Mouse (Mus musculus) gonadal fat pad, adult 2 months (tissue): ENCODE data around the gene Gm9821. TPM values are rescaled to one million over a fixed set of nuclear protein-coding genes. Genes with fewer than 3 reads are reported as not detected.

ENCODE experiments used
- DNase-seq: peaks from one replicate; pipeline ENCODE4 v3.0.0-alpha.2; 2012; ENCODE audit warnings: low read depth
- polyA plus RNA-seq: library from polyadenylated mRNA; depleted of rRNA; stranded (reverse); fragments of >200 nt; gene quantifications from 2 replicates; pipeline ENCODE4 v1.2.3, GENCODE M21; 2012; rRNA removed

Gm9821 gene
- polyA plus RNA-seq, 1 experiment, result 0.05 TPM

DNA sequence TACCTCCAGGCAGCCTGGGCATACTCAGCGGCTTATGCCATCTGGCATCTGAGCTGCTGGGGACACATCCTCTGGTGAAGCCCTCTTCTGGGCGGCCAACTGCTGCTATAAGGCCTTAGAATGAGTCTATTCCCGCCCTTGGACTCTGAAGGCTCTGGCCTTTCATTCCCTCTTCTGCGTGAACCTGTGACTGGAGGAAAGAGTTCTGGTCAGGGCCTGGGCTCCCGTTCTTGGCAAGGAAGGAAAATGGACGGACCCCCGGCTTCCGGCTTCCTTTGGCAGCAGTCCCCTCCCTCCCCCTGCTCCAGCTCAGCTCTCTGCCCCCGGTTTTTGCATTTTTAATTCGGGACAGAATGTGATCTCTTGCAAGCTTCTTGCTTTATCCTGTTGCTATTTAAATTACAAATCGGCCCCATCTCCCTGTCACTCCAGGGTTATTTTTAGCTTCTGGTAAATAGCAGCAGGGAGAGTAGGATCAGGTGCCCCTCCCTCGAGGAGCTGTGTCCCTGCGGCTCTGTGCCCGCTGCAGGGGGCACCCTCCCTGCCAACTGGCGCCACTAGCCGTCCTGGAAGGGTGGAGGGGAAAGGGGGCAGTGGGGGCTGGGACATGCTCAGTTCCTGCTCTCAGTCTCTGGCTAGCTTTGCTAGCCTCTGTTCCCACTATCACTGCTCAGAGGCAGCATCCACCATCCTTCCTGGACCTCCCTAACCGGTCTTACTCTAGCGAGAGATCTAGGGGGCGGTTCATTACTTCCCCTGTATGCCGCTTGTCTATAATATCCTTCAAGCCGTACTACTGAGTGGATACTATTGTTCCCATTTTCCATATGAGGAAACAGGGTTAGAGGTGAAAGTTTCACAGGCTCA lies 26.0 kb downstream of the Gm9821 start:
- no peak for DNase-seq

DNA sequence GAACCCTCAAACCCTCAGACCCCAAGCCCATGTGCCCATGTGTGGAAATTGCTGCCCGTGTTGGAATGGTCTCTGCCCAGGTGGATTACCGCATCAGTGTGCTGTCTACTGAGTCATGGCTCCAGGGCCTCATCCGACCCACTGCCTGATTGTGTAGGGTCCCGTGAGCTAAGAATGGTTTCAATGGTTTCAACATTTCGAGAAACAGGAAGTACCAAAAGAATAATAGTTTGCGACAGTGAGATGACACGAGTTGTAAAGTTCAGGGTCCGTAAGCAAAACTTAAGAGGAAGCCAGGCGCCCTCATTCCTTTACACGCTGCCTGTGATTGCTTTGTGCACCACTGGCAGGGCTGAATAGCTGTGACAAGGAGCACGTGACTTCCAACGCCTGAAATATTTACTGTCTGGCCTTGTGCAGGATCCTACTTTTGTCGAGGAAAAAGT lies 26.6 kb downstream of the Gm9821 start:
- no peak for DNase-seq

DNA sequence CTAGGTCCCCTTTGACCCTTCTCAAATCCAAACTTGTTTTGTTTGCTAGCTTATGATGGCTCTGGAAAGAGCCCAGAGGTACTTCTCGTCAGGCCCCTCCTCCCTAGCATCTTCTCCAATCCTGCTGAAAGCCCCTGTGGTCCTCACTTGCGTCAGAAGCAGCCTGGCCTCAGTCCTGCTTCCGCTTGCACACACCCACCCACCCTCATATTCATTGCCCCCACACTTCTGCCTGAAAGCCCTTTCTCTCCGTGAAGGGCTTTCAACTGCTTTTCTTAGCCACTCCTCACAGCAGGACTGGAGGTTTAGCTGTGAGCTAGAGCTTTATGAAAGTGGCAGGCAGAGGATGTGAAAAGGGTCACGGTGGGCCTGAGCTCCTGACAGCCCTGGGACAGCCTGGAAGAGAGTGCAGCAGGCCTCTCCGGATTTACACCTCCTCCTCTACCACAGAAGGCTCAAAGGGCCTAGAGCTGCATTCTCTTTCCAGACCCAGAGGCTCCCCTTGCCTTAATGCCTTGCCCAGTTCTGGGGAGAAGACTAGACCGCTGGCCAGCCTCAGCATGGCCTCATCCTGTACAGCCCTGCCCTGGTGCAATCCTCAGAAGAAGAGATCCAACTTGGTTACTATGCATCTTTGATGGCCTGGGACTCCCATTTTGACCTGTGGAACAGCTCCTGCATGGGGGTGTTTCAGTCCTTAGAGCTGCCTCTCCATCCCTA lies 28.1 kb downstream of the Gm9821 start:
- DNase-seq, result no peak

DNA sequence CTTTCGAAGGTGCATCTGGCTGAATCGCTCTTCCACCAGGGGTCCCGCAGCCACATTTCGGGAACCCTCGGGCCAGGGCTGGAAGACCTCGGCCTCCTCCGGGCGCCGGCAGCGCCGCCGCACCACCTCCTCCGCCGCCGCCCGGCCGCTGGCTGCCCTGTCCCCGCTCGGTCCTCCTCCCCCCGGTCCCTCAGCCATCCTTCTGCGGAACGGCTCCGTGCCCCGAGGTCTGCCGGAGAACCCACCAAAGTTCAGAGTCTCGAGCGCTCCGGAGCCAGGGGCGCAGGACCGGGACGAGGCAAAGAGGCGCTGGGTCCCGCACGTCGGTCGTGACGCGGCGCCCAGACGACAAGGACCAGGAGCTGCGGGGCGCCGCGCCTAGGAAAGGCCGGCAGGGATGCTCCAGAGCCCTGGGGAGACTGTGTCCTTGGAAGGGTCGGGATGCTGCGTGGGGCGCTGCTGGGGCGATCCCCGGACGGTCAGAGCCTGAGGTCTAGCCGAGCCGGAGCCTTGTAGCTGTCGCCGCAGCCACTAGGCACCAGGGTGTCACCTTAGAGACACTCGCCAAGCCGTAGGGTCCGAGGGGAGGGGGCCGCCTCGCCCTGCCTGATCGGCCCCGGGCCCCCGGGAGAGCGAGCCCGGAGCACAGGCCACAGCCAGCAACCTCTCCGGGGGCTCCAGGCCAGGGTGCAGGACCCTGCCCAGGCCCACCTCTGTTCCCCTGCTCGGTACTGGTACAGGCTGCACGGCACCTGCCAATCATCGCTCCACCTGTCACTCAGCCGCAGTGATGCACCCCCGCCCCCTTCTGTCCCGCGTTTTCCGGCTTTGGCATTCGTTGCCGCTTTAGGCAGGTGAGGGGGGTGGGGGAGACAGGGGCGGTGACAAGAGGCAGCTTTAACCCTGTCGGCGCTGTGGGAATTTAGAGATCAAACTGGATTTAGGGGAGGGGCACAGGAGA lies 30.4 kb downstream of the Gm9821 start, which contains the start of gene Dgkz:
Gene Dgkz (minus strand): TSS at position 284 of the 961 bp plus-strand sequence.
- no peak for DNase-seq

DNA sequence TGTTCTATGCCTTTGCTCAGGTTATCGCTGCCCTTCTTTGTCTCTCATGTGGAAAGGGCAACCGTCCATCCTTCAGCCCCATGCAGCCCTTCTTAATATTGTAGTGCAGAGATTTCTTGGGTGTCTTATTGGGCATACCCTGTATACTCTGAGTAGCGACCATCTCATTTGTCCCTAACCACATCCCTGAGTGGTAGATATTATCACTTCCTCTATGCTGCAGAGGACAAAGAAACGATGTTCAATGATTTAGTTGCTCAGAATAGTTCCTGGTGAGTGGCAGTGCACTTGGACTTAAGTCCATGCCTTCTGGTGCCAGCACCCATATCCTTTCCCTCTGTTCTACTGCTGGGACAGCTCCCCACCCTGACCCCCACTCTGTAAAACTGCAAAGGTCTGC lies 32.5 kb downstream of the Gm9821 start:
- no peak for DNase-seq

DNA sequence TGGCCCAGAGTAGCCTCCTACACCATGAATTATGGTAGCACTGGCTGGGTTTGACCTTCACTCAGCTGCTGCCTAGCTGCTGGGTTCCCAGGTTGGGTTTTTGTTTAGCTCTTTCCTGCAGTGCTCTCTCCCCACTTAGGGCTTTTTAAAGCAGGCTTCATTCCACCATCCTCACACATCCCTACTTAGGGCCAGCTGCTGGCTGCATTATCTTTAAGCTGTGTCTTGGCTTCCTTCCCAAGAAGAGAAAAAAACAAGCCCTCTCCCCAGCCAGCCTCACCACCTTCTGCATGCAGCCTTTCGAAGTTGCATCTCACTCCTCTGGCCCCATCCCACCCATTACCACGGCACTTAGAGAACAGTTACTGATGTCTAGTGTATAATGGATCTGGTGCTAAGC lies 33.0 kb downstream of the Gm9821 start:
- DNase-seq, result no peak

DNA sequence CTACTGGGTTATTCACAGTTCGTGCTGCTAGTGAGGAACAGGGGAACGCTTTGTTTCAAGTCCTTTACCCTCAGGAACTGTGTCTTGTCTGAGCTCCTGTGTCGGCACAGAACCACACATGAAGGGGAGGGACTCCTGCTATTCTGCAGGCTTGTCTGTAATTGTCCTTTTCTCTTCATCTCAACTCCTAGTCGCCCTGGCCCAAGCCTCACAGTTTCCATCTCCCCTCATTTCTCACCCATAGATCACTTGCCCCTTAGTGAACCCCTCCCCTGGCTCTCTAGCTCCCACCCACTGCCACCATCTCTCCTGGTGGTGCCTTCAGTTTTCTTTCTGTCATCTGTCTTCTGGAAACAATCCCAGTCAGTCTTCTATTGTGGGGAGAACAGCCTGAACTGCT lies 34.7 kb downstream of the Gm9821 start:
- DNase-seq, result no peak

DNA sequence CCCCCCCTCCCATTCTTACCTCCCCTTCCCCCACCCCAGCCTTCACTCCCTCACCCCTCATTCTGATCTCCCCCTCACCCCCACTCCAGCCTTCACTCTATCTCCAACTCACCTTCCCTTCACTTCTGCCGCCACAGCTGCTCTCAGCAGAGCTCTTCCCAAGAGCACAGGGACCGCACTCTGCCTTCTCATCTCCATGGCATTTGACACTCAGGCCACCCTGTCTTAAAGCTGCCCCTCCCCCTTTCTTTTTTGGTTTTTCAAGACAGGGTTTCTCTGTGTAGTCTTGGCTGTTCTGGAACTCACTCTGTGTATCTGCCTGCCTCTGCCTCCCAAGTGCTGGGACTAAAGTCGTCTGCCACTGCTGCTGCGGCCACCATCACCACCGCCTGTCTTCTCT lies 35.3 kb downstream of the Gm9821 start:
- DNase-seq, result no peak

DNA sequence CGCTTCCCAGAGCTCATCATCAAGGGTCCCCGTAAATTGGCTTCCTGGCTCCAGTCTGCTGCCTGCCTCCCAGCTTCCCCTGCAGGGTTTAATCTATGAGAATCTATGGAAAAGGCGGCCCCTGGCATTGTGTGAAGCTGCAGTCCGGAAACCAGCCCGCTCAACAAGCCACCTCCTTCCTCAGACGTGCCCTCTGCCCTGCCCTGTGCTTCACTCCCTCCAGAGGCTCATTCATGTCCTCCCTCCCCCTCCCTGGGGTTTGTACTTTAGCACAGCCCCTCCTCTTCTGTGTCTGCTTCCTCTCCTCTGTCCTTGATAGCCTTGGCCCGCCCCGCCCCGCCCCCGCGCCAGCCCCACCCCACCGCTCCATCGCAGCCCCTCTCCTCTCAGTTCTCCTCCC lies 38.9 kb downstream of the Gm9821 start:
- no peak for DNase-seq

DNA sequence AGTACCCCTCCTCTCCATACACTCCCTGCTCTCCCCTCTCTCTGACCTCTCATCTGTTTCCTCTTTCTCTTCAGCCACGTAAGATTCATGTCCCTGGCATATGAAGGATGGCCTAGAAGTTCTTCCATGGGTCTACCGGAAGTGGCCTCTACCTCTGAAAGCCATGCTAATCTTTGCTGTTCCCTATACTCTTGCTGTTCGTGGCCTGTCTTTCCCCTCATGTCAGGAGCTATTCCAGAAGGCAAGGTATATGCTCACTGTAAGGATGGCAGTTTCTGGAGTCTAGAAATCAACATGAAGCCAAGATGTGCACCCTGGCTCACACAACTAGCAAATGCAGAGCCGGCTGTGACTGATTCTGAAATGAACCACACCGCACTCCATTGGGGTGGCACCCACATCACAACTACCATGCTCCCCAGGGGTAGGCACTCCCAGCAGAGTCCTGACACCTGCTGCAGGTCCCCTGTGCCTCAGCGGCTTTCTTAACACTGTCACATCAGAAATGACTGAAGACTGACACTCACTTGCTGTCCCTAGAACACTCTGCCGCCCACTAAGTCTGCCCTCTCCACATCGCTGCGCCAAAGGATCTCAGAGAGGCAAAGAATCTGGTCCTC lies 39.5 kb downstream of the Gm9821 start:
- no peak for DNase-seq

DNA sequence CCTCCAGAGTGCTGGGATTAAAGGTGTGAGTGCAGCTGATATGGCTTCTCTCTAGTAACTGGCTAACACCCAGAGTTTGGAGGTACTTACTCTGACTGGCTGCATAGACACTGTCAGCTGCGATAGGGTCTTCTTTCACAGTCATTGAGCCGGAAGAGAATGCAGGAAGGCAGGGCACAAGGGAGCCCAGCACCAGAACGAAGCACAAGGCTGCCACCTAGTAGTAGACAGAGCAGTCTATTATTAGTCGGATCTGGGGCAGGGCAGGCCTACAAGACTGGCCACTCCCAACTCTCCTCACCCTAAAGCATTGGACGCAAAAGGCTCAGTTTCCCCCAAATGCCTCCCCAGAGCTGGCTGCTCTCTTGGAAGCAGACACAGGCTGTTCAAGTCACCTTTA lies 40.6 kb downstream of the Gm9821 start:
- no peak for DNase-seq

DNA sequence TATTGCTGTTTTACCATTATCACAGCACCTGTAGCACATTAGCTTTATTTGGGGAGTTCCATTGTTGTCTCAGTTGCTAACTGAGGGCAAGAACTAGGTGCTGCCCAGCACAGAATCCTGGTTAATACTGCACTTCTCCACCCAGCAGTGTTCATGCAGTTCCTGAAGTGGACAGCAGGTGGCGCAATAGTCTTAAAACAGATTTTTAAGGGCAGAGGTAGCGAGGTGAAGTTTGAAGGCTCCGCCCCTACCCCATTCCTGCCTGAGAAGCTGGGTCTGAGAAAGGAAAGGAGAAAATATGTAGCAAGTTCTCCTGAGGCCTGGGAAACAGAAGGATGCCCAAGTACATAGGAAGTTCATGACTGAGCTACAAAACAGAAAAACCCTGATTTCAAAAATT lies 42.0 kb downstream of the Gm9821 start:
- no peak for DNase-seq

DNA sequence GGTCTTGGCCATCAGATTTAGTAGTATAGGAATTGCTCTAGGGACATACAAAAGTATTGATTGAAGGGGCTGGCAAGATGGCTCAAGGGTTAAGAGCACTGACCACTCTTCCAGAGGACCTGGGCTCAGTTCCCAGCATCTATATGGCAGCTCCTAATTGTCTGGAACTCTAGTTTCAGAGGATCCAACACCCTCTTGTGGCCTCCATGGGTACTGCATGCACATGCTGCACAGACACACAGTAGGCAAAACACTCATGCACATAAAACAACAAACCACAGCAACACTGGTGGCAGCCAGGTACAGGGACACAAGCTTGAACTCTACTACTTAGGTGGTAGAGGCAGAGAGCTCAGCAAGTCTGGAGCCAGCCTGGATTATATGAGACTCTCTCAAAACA lies 44.2 kb downstream of the Gm9821 start:
- no peak for DNase-seq

DNA sequence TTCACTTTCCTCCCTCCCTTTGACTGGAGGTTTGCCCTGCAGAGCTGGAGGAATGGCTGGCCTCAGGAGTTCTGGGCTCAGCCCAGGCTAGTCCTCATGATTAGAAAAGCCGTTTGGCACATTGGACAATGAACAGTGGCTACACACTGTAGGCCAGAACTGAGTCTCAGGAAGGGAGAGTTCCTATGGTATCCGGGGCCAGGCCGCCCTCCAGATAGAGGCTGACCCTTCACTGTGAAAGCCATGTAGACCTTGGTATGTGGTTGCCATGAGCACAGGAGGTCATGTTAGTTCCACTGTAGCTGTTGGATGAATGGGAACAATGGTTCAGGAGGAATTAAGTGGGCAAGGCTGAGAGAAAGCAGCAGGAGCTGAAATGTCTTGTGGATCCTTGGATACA lies 47.9 kb downstream of the Gm9821 start:
- no peak for DNase-seq

DNA sequence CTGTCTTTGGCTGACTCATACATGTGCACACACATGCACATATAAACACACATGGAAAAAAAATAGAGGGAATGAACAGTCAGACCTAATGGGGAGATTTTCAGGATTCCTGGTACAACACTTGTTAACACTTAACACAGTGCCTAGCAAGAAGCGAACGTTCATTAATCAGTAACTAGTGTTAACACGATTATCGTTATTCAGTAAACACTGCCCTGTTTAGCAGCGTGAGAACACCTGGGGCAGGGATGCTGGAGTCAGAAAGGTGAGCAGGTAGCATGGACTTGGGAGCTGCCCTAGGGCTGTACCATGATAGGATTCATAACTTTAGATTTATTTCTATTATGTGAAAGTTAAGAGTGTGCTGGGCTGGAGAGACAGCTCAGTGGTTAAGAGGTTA lies 50.5 kb downstream of the Gm9821 start:
- no peak for DNase-seq

Other genes with a start within 250 kb of the Gm9821 start
- 37.2 and 41.0 TPM in 2 replicates for gene Atg13, start 235.1 kb upstream of the Gm9821 start, polyA plus RNA-seq
- gene Harbi1, start 234.9 kb upstream of the Gm9821 start, polyA plus RNA-seq, result 4.7 and 5.0 TPM in 2 replicates
- gene Ambra1, start 215.6 kb upstream of the Gm9821 start, polyA plus RNA-seq, result 18.2 and 22.9 TPM in 2 replicates
- gene Chrm4, start 18.5 kb upstream of the Gm9821 start, polyA plus RNA-seq, result 0.26 and 0.27 TPM in 2 replicates
- gene Mdk, start 13.4 kb upstream of the Gm9821 start, polyA plus RNA-seq, result 11.6 and 18.6 TPM in 2 replicates
- gene Dgkz, start 30.2 kb downstream of the Gm9821 start, polyA plus RNA-seq, result 84.2 and 91.6 TPM in 2 replicates
- 3.6 and 11.0 TPM in 2 replicates for gene Creb3l1, start 78.8 kb downstream of the Gm9821 start, polyA plus RNA-seq
- 32.2 and 35.7 TPM in 2 replicates for gene Phf21a, start 147.4 kb downstream of the Gm9821 start, polyA plus RNA-seq